Mouse (Mus musculus): Measurements from ENCODE around the gene Dusp1.

The Dusp1 gene

DNA sequence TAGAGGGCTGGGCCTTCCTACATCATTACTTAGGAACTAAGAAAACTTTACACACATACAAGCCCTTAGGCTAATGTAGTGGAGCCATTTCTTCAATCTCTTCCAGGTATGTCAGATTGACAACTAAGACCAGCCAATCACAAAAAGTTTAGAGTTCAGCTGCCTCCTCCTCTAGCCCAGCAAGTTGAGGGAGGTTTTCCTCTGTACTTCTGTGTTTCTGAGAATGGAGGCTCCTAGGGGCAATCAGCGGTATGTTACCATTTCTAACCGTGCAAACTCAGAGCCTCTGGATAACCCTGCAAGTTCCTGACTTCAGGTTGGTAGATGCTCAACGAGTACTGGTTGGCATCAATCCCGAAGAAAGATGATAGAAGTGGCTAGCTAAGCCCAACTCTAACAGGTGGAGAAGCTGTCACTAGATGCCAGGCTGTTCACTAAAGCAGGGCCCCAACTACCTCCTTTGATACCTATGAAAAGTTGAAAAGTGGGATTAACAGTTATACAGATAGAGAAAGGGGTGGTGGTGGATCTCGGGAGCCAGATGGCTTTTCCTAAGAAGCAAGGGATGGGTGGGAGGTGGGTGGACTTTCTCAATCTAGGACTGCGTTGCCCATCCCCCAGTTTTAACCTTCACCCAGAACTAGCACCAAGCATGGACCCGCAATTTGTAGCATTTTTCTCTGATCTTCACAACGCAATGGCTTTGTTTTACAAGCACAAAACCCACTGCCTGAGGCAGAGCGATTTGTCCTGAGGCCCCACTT is 1.2 kb downstream of the Dusp1 start:
- DNase-seq, result no peak

DNA sequence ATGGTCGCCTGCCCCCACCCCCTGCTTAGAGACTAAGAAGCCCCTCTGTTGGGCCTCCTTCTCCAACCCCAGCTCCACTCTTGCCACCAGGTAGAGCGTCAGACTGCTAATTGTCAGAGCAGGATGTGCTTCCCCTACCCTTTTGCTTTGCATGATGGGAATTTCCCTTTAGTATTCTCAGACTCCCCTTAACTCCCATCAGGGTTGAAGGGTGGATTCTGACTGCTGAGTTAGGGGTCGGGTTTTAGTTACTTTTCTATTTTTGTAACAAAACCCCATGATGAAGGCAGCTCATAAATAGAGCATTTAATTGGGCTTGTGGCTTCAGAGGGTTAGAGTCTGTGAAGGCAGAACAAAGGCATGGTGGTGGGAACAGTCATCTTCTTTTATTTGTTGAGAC is 8.9 kb downstream of the Dusp1 start:
- no peak for DNase-seq

- DNase-seq, result no peak
Measured at GRCm38 (mm10) chr17:26551104-26551503, 10.8 kb downstream of the Dusp1 start.

- DNase-seq, result no peak
Measured at GRCm38 (mm10) chr17:26549148-26549809, 12.6 kb downstream of the Dusp1 start.

DNA sequence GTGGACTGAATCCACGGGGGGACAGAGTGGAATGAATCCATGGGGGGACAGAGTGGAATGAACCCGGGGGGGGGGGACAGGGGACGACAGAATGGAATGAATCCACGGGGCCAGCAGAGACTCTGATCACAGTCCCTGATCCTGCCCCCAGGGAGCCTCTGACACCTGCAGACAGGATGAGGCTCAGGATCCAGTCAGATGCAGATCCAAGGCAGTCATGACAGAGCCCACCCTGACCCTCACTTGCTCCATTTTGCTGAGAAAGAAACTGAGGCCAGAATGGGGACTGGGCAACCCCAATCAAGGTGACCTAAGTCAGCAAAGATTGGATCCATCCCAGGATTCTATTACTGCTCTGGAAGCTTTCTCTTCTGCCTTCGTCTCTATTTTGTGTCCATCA is 13.4 kb downstream of the Dusp1 start:
- no peak for DNase-seq

DNA sequence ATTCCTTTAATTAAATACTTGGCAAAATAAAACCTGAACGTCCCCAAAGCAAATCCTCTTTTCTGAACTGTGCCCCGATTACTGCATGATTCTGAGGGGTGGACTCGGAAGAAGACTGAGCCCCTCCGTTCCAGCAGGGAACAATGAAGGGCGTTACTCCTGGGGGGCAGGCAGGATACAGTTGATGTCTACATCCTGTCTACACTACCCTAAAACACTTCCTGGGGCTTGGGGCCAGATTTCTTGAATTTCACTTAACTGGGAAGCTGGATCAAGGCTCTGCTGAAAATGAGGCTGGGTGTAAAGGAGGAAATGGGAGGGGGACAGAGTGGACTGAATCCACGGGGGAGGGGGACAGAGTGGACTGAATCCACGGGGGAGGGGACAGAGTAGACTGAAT is 14.2 kb downstream of the Dusp1 start:
- DNase-seq, result no peak

DNA sequence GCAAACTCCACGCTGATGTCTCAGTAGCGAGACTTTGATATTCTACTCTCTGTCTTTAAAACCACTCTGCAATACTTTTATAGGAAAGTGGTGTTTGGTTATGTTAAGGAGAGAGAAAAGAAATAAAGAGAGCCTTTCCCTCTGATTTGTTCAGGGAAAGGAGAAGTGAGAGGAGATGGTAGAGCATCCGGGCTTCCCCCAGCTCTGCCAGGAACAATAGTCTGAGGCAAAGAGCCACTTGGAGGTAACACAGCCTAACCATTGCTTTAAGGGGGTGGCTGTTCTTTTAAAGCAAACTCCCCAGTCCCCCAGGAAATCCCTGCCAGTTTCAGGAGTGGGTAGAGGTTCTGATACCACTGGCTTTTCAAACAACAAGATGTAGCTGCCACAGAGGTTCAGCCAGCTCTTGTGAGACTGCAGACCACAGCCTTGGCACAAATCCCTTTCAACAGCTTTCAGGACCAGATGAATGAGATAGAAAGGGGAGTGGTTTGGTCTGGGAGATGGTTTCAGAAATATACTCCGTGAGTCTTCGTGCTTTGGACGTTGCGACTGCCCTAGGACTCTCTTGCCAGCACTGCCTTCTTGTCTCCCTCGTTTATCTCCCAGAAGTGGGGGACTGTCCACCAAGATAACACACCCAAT is 17.5 kb downstream of the Dusp1 start:
- no peak for DNase-seq

- DNase-seq, result no peak
Measured at GRCm38 (mm10) chr17:26540083-26540482, 21.8 kb downstream of the Dusp1 start.

DNA sequence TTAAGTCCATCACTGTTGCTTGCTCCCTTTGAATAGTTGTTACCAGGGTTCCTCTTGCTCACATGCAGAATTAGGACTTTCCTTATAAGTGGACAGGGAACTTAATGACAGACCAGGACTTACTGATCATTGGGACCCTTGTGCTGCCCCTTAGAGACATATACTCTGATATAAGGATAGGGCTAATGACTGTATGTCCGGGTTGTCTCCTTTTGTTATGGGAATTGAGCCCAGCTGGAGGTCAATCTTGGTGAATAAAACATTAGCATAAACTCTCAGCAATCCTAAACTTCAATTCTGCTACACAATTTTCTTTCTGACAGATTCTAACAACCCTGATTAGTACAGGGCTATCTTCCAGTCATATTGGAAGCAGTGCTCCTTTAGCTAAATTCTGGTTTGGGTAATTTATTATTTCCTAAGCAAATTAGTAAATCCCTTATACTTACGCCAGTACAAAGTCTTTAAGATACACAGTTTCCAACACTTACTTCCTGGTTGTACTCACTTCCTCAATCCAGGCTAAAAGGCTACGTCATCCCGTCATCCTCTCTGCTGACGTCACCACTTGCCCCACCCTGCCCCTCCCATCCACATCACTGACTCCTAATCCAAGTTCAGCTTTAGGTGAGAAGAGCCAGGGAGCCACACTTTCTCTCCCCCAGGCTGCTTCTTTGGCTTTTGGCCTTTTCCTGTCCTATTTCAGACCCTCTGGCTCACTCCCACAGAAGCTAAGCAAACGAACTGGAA is 24.0 kb downstream of the Dusp1 start:
- DNase-seq, result no peak

DNA sequence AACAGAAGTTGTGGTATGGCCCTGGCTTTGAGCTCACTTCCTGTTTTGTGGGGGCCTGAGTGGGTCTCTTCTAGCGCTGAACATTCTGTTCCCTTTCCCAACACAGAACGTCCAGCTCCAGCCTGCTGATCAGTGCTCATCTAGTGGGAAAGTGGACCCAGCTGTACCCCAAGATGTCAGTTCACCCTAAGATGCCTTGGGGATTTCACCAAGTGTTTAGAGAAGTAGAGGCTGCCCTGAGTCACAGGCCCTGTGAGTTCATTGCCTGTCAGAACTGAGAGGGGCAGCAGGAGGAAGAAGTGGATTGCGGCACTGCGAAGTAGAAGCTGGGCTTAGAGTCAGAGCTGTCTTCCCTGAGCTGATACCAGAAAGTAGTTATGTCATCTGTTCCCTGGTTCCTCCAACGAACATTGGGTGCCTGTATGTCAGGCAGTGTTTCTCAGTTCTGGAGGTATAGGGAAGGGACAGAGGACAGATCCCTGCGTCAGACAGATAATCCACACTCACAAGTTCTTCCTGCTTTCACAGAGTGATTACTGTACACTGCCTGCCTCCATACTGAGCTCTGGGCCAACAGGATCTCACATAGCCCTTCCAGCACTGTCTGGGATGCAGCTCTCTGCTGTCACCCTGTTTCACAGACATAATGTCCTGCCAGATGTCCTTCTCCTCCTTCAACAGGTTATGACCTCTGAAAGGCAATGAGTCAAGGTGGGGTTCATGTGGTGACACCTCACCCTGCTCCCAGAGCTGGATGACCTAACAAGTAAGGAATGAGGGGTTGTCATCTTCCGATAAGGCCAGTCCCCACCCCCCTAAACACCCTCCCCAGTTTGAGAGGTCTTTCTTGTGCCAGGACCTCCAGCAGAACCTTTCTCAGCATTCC is 26.4 kb downstream of the Dusp1 start:
- no peak for DNase-seq

DNA sequence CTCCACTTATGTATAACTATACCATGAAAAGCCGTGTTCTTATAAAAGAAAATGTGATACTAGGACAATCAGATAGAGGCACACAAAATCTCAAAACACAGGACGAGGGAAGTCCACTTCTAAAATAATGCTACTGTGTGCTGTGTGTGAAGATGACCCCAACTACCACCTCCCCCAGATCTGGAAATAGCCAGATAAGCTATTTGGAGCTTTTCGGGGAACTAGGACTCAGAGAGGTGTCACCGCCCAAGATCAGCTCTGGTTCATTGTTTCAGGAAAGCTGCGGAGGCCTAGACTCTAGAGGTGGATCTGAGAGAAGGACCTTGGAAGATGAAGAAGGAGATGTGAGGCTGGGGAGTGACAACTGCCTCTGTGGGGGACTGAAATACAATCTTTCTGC is 27.2 kb downstream of the Dusp1 start:
- DNase-seq, result no peak

- DNase-seq, result no peak
Measured at GRCm38 (mm10) chr17:26533871-26534372, 28.0 kb downstream of the Dusp1 start.

- DNase-seq, result no peak
Measured at GRCm38 (mm10) chr17:26532476-26533045, 29.4 kb downstream of the Dusp1 start.

GRCm38 (mm10) chr17:26531395-26532027 is 30.4 kb downstream of the Dusp1 start:
- DNase-seq, result no peak

- no peak for DNase-seq
Measured at GRCm38 (mm10) chr17:26530590-26531081, 31.3 kb downstream of the Dusp1 start.

DNA sequence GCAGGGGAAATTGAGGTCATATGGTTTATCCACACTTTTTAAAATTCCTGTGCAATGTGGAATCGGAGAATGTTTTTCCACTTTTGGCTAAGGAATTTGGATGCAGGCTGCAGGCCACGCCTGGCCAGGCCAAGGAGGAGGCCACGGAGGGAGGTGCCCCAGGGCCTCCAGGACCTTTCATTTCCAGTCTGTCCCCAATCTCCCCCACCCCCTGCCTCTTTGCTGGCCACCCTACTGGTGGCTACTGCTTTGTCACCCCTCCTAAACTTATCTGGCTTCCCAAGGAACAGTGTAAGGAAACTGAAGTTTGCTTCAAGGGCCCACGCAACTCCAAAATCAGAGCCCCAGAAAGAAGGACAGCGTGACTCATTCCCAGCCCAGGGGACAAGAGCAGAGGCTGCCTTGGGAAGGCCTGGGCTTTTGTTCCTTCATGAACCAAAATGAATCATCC is 32.1 kb downstream of the Dusp1 start:
- no peak for DNase-seq

DNA sequence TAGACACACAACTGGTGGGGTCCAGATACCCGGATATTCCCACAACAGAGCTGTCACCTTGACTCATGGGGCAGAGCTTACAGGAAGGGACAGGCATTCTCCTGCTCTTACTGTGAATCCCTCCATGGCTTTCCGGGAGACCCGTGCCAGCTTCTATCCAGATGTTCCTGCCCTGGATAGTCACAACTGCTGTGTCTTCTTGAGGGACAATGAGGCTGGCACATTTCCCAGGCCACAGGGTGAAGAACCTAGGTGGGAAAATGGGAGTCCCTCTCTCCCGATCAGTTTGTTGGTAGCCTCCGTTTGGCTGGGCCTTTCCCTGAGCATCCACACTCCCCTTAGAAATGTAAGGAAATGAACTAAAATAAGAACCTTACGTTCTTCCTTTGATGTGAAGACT is 33.2 kb downstream of the Dusp1 start:
- DNase-seq, result no peak

DNA sequence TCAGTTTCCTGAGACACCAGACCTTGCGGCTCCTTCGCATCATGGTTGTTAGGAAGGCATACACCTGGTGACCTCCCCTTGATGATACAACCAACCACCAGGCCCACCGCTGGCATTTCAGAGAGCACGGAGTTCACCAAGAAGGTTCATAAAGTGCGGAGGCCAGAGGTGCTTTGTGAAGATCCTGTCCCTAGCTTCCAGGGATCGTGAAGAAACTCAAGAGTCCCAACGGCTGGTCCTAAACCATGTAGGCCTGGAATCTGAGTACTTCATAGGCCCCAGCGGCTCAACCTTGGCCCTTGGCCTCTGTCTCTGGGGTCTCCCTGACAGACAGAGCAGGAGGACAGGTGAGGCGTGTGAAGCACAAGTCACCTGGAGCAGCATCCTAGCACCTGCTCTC is 34.6 kb downstream of the Dusp1 start:
- DNase-seq, result no peak

GRCm38 (mm10) chr17:26525316-26525715 is 36.6 kb downstream of the Dusp1 start:
- DNase-seq, result no peak

DNA sequence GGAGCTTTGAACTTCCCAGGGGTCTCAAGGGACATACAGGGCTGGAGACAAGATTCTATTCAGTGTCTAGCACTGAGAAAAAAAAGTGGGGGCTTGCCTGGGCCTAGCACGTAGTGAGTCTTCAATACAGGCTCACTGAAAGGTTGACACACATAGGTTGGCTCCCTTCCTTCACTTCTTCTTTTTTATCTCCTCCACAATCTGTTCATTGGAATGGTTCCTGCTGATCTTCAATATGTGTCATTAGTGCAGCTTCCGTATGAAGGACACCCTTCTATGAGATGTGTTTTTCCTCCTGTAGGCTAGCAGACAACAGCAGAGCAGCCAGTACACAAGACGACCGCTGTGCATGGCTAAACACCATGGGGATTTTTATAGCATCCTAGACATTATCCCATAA is 37.1 kb downstream of the Dusp1 start:
- DNase-seq, result no peak

GRCm38 (mm10) chr17:26524316-26524715 is 37.6 kb downstream of the Dusp1 start:
- DNase-seq, result no peak

Data from retina, postnatal 1 day (tissue).